Mouse (Mus musculus): ENCODE data around the gene Cfi. TPM values are rescaled to one million over a fixed set of nuclear protein-coding genes. Genes with fewer than 3 reads are reported as not detected.
A peak's percentile ranks its signal among the peaks of the same experiment; 100 is the strongest.

Cfi gene
- polyA plus RNA-seq, 1 experiment = not detected

GRCm38 (mm10) chr3:129846846-129847245 is 11.2 kb downstream of the Cfi start:
- no peak overlapping the region for H3K4me3 ChIP-seq (ENCODE audit: insufficient read depth, low read length)

GRCm38 (mm10) chr3:129862592-129862991 is 26.9 kb downstream of the Cfi start:
- TF ChIP-seq CTCF (IDR thresholded peaks at IDR 0.05; ENCODE audit: borderline replicate concordance, insufficient read depth, low read length) (no peak), POLR2A (IDR thresholded peaks at IDR 0.05; ENCODE audit: low read depth, low read length) (no peak)
- Histone ChIP-seq H3K4me3 (ENCODE audit: insufficient read depth, low read length) (no peak overlapping the region), H3K4me1 (ENCODE audit: control insufficient read depth, insufficient read depth, low read length) (no peaks in the 10 kb centered on the region), H3K27ac (ENCODE audit: insufficient read depth, low read length) (no peak overlapping the region)

More at GRCm38 (mm10) chr3:129846846-129847245, 11.2 kb downstream of the Cfi start:
- H3K27ac ChIP-seq (ENCODE audit: insufficient read depth, low read length) = no peak overlapping the region
- TF ChIP-seq CTCF (IDR thresholded peaks at IDR 0.05; ENCODE audit: borderline replicate concordance, insufficient read depth, low read length) (no peak), POLR2A (IDR thresholded peaks at IDR 0.05; ENCODE audit: low read depth, low read length) (no peak)
- H3K4me1 ChIP-seq (ENCODE audit: control insufficient read depth, insufficient read depth, low read length) = no peaks in the 10 kb centered on the region

- Histone ChIP-seq H3K4me1 (ENCODE audit: control insufficient read depth, insufficient read depth, low read length) (no peaks in the 10 kb centered on the region), H3K27ac (ENCODE audit: insufficient read depth, low read length) (no peak overlapping the region), H3K4me3 (ENCODE audit: insufficient read depth, low read length) (no peak overlapping the region)
- TF ChIP-seq POLR2A (IDR thresholded peaks at IDR 0.05; ENCODE audit: low read depth, low read length) (no peak), CTCF (IDR thresholded peaks at IDR 0.05; ENCODE audit: borderline replicate concordance, insufficient read depth, low read length) (peak; percentile 69; the same call in 1 of the 2 replicates)
Measured at GRCm38 (mm10) chr3:129863698-129864097, 28.0 kb downstream of the Cfi start.

- TF ChIP-seq CTCF (IDR thresholded peaks at IDR 0.05; ENCODE audit: borderline replicate concordance, insufficient read depth, low read length) (no peak), POLR2A (IDR thresholded peaks at IDR 0.05; ENCODE audit: low read depth, low read length) (no peak)
- Histone ChIP-seq H3K4me3 (ENCODE audit: insufficient read depth, low read length) (no peak overlapping the region), H3K27ac (ENCODE audit: insufficient read depth, low read length) (no peak overlapping the region), H3K4me1 (ENCODE audit: control insufficient read depth, insufficient read depth, low read length) (no peaks in the 10 kb centered on the region; the same call in 1 of the 2 replicates)
Measured at GRCm38 (mm10) chr3:129877327-129877726, 41.6 kb downstream of the Cfi start.

- no peak within 1 kb of the TSS for H3K27ac ChIP-seq (ENCODE audit: insufficient read depth, low read length)
- H3K4me1 ChIP-seq (ENCODE audit: control insufficient read depth, insufficient read depth, low read length) = no peaks in the 10 kb centered on the region; the same call in 1 of the 2 replicates
- peak within 1 kb of the TSS; percentile 71 for H3K4me3 ChIP-seq (ENCODE audit: insufficient read depth, low read length)
- TF ChIP-seq CTCF (IDR thresholded peaks at IDR 0.05; ENCODE audit: borderline replicate concordance, insufficient read depth, low read length) (no peak), POLR2A (IDR thresholded peaks at IDR 0.05; ENCODE audit: low read depth, low read length) (no peak; the same call in 1 of the 2 replicates)
Measured at GRCm38 (mm10) chr3:129878405-129879021, 42.8 kb downstream of the Cfi start, which contains the start of gene Pla2g12a. Pla2g12a (plus strand) TSS chr3:129878606.

- H3K4me3 ChIP-seq (ENCODE audit: insufficient read depth, low read length) = peak overlapping the region; percentile 71
- TF ChIP-seq POLR2A (IDR thresholded peaks at IDR 0.05; ENCODE audit: low read depth, low read length) (no peak), CTCF (IDR thresholded peaks at IDR 0.05; ENCODE audit: borderline replicate concordance, insufficient read depth, low read length) (no peak)
- no peak overlapping the region for H3K27ac ChIP-seq (ENCODE audit: insufficient read depth, low read length)
- no peaks in the 10 kb centered on the region; the same call in 1 of the 2 replicates for H3K4me1 ChIP-seq (ENCODE audit: control insufficient read depth, insufficient read depth, low read length)
Measured at GRCm38 (mm10) chr3:129879131-129879757, 43.6 kb downstream of the Cfi start.

- Histone ChIP-seq H3K27ac (ENCODE audit: insufficient read depth, low read length) (no peak overlapping the region), H3K4me1 (ENCODE audit: control insufficient read depth, insufficient read depth, low read length) (no peaks in the 10 kb centered on the region; the same call in 1 of the 2 replicates), H3K4me3 (ENCODE audit: insufficient read depth, low read length) (no peak overlapping the region)
- TF ChIP-seq CTCF (IDR thresholded peaks at IDR 0.05; ENCODE audit: borderline replicate concordance, insufficient read depth, low read length) = no peak
- no peak for TF ChIP-seq POLR2A (IDR thresholded peaks at IDR 0.05; ENCODE audit: low read depth, low read length)
Measured at GRCm38 (mm10) chr3:129879913-129880312, 44.2 kb downstream of the Cfi start.

- Histone ChIP-seq H3K4me1 (ENCODE audit: control insufficient read depth, insufficient read depth, low read length) (no peaks in the 10 kb centered on the region; the same call in 1 of the 2 replicates), H3K27ac (ENCODE audit: insufficient read depth, low read length) (no peak overlapping the region), H3K4me3 (ENCODE audit: insufficient read depth, low read length) (no peak overlapping the region)
- TF ChIP-seq POLR2A (IDR thresholded peaks at IDR 0.05; ENCODE audit: low read depth, low read length) = no peak
- TF ChIP-seq CTCF (IDR thresholded peaks at IDR 0.05; ENCODE audit: borderline replicate concordance, insufficient read depth, low read length) = no peak
Measured at GRCm38 (mm10) chr3:129880925-129881593, 45.4 kb downstream of the Cfi start.

- Histone ChIP-seq H3K27ac (ENCODE audit: insufficient read depth, low read length) (no peak overlapping the region), H3K4me1 (ENCODE audit: control insufficient read depth, insufficient read depth, low read length) (no peaks in the 10 kb centered on the region), H3K4me3 (ENCODE audit: insufficient read depth, low read length) (no peak overlapping the region)
- TF ChIP-seq POLR2A (IDR thresholded peaks at IDR 0.05; ENCODE audit: low read depth, low read length) (no peak), CTCF (IDR thresholded peaks at IDR 0.05; ENCODE audit: borderline replicate concordance, insufficient read depth, low read length) (no peak)
Measured at GRCm38 (mm10) chr3:129885577-129885976, 49.9 kb downstream of the Cfi start.
